Mouse (Mus musculus): Measurements from ENCODE around the gene Cmc2. TPM values are rescaled to one million over a fixed set of nuclear protein-coding genes. Genes with fewer than 3 reads are reported as not detected.

Gene Cmc2
- total and polyA plus RNA-seq, 3 experiments, result 11.1 to 123 (median 39.7) TPM

- Histone ChIP-seq H3K36me3 (replicated peaks) (no peaks in the 10 kb centered on the region), H3K4me3 (ENCODE audit: low read depth, low read length) (no peak overlapping the region), H3K4me1 (ENCODE audit: insufficient read depth, low read depth, low read length) (no peaks in the 10 kb centered on the region), H3K27me3 (ENCODE audit: insufficient read depth, low read length) (no peaks in the 10 kb centered on the region), H3K9me3 (replicated peaks) (peaks cover 54% of the 10 kb centered on the region)
- ATAC-seq (ENCODE audit: extremely low read depth, insufficient number of reproducible peaks, low FRiP score, poor library complexity, severe bottlenecking) (no peak), DNase-seq (ENCODE audit: low spot score) (no peak)
- TF ChIP-seq GATA1 (IDR thresholded peaks at IDR 0.05; ENCODE audit: borderline replicate concordance, low read length) (no peak), TAL1 (conservative IDR thresholded peaks at IDR 0.05; ENCODE audit: low read depth, low read length) (no peak), CTCF (IDR thresholded peaks at IDR 0.05; ENCODE audit: low read depth, low read length) (no peak), GATA2 (IDR thresholded peaks at IDR 0.05; ENCODE audit: borderline replicate concordance, low read depth, low read length) (no peak), POLR2AphosphoS5 (IDR thresholded peaks at IDR 0.05; ENCODE audit: insufficient replicate concordance, low read depth, low read length) (no peak)
Observed at GRCm38 (mm10) chr8:116848042-116848441, 73.2 kb downstream of the Cmc2 start.

GRCm38 (mm10) chr8:116842678-116843077 lies 78.6 kb downstream of the Cmc2 start:
- no peaks in the 10 kb centered on the region for H3K36me3 ChIP-seq (replicated peaks)
- no peaks in the 10 kb centered on the region for H3K27me3 ChIP-seq (ENCODE audit: insufficient read depth, low read length)
- H3K4me1 ChIP-seq (ENCODE audit: insufficient read depth, low read depth, low read length), result no peaks in the 10 kb centered on the region
- ATAC-seq (ENCODE audit: extremely low read depth, insufficient number of reproducible peaks, low FRiP score, poor library complexity, severe bottlenecking) (no peak), DNase-seq (ENCODE audit: low spot score) (no peak)
- no peak overlapping the region for H3K4me3 ChIP-seq (ENCODE audit: low read depth, low read length)
- TF ChIP-seq TAL1 (conservative IDR thresholded peaks at IDR 0.05; ENCODE audit: low read depth, low read length) (no peak), POLR2AphosphoS5 (IDR thresholded peaks at IDR 0.05; ENCODE audit: insufficient replicate concordance, low read depth, low read length) (no peak), GATA2 (IDR thresholded peaks at IDR 0.05; ENCODE audit: borderline replicate concordance, low read depth, low read length) (no peak), GATA1 (IDR thresholded peaks at IDR 0.05; ENCODE audit: borderline replicate concordance, low read length) (no peak), CTCF (IDR thresholded peaks at IDR 0.05; ENCODE audit: low read depth, low read length) (no peak)
- H3K9me3 ChIP-seq (replicated peaks), result peaks cover 34% of the 10 kb centered on the region

Other genes starting within 250 kb of the Cmc2 start
- gene Cdyl2, start 188.5 kb downstream of the Cmc2 start, total RNA-seq (2014; fragmentation: Nextera tagmentation), result not detected in 2 replicates
- gene Cdyl2, start 188.5 kb downstream of the Cmc2 start, total RNA-seq (2017), result not detected in 2 replicates
- not detected in 2 replicates for gene Cdyl2, start 188.5 kb downstream of the Cmc2 start, polyA plus RNA-seq (2012)
- gene Cenpn, start 275 bp upstream of the Cmc2 start, total RNA-seq (2014; fragmentation: Nextera tagmentation), result 69.8 and 89.7 TPM in 2 replicates
- gene Cenpn, start 275 bp upstream of the Cmc2 start, total RNA-seq (2017), result 49.2 and 51.8 TPM in 2 replicates
- gene Cenpn, start 275 bp upstream of the Cmc2 start, polyA plus RNA-seq (2012), result 4.9 and 11.2 TPM in 2 replicates
- gene Atmin, start 21.9 kb upstream of the Cmc2 start, total RNA-seq (2014; fragmentation: Nextera tagmentation), result 39.1 and 40.2 TPM in 2 replicates
- 18.2 and 18.4 TPM in 2 replicates for gene Atmin, start 21.9 kb upstream of the Cmc2 start, total RNA-seq (2017)
- 9.8 and 13.7 TPM in 2 replicates for gene Atmin, start 21.9 kb upstream of the Cmc2 start, polyA plus RNA-seq (2012)
- 0.24 and 1.1 TPM in 2 replicates for gene 1700030J22Rik, start 57.5 kb upstream of the Cmc2 start, total RNA-seq (2014; fragmentation: Nextera tagmentation)
- 0.44 and 0.52 TPM in 2 replicates for gene 1700030J22Rik, start 57.5 kb upstream of the Cmc2 start, total RNA-seq (2017)
- 1.6 and 1.7 TPM in 2 replicates for gene 1700030J22Rik, start 57.5 kb upstream of the Cmc2 start, polyA plus RNA-seq (2012)
- gene Gcsh, start 72.1 kb upstream of the Cmc2 start, total RNA-seq (2014; fragmentation: Nextera tagmentation), result 20.2 and 24.1 TPM in 2 replicates
- 45.7 and 50.3 TPM in 2 replicates for gene Gcsh, start 72.1 kb upstream of the Cmc2 start, total RNA-seq (2017)
- gene Gcsh, start 72.1 kb upstream of the Cmc2 start, polyA plus RNA-seq (2012), result 9.2 and 9.3 TPM in 2 replicates
- 0.60 and 0.87 TPM in 2 replicates for gene Pkd1l2, start 161.0 kb upstream of the Cmc2 start, total RNA-seq (2014; fragmentation: Nextera tagmentation)
- gene Pkd1l2, start 161.0 kb upstream of the Cmc2 start, total RNA-seq (2017), result 0.16 and 0.52 TPM in 2 replicates
- 0.09 and 0.18 TPM in 2 replicates for gene Pkd1l2, start 161.0 kb upstream of the Cmc2 start, polyA plus RNA-seq (2012)
- not detected in 2 replicates for gene Bco1, start 174.4 kb upstream of the Cmc2 start, total RNA-seq (2014; fragmentation: Nextera tagmentation)
- gene Bco1, start 174.4 kb upstream of the Cmc2 start, total RNA-seq (2017), result 0.06 TPM in 1 of 2 replicates, not detected in the other
- gene Bco1, start 174.4 kb upstream of the Cmc2 start, polyA plus RNA-seq (2012), result not detected in 2 replicates
- gene Gan, start 236.7 kb upstream of the Cmc2 start, total RNA-seq (2014; fragmentation: Nextera tagmentation), result 10.1 and 11.7 TPM in 2 replicates
- gene Gan, start 236.7 kb upstream of the Cmc2 start, total RNA-seq (2017), result 3.7 and 5.0 TPM in 2 replicates
- gene Gan, start 236.7 kb upstream of the Cmc2 start, polyA plus RNA-seq (2012), result 1.4 and 1.8 TPM in 2 replicates